ENCODE assay signal across 50 mouse cellular contexts in genomic region chr9:40827366-40827765, GRCm38 (mm10). TPM values are rescaled to one million over a fixed set of nuclear protein-coding genes. Genes with fewer than 3 reads are reported as not detected.
"Had no signal": no experiment of that assay in that cellular context is flagged by ENCODE, and none has a peak within 500 bp of the region (broad histone marks: within the 10 kb centered on the region; RNA-seq: fewer than 3 reads in every experiment).

No protein-coding gene starts in this region.

- H3K4me1 ChIP-seq: heart, embryonic 12.5 days; heart, embryonic 13.5 days; heart, embryonic 15.5 days; hindbrain, embryonic 12.5 days; intestine, embryonic 15.5 days had no signal

- H3K4me3 ChIP-seq: heart, embryonic 10.5 days; heart, embryonic 12.5 days; heart, embryonic 13.5 days; heart, embryonic 15.5 days; hindbrain, embryonic 10.5 days; hindbrain, embryonic 12.5 days; hindbrain, embryonic 13.5 days; hindbrain, embryonic 15.5 days; intestine, embryonic 15.5 days; kidney, embryonic 15.5 days had no signal

- H3K9me3 ChIP-seq: heart, embryonic 10.5 days; heart, embryonic 12.5 days; heart, embryonic 13.5 days; heart, embryonic 15.5 days; hindbrain, embryonic 10.5 days; hindbrain, embryonic 12.5 days; hindbrain, embryonic 13.5 days; hindbrain, embryonic 15.5 days; intestine, embryonic 15.5 days; kidney, embryonic 15.5 days had no signal

- H3K9ac ChIP-seq: heart, embryonic 12.5 days; heart, embryonic 13.5 days; heart, embryonic 15.5 days; hindbrain, embryonic 12.5 days; hindbrain, embryonic 13.5 days; hindbrain, embryonic 14.5 days; hindbrain, embryonic 15.5 days; intestine, embryonic 15.5 days; kidney, embryonic 15.5 days had no signal

- H3K27ac ChIP-seq: heart, embryonic 10.5 days; heart, embryonic 13.5 days; heart, embryonic 15.5 days; hindbrain, embryonic 10.5 days; hindbrain, embryonic 12.5 days; hindbrain, embryonic 13.5 days; hindbrain, embryonic 14.5 days; hindbrain, embryonic 15.5 days; hindbrain, postnatal 0 days; intestine, embryonic 15.5 days; kidney, embryonic 15.5 days; kidney, postnatal 0 days had no signal

- ATAC-seq: hindbrain, embryonic 16.5 days; hindbrain, postnatal 0 days; inflammation-experienced regulatory T-cells, adult 6 months; intestine, embryonic 15.5 days; intestine, embryonic 16.5 days; intestine, postnatal 0 days had no signal

- H3K27me3 ChIP-seq: heart, embryonic 12.5 days; heart, embryonic 13.5 days; heart, embryonic 15.5 days; hindbrain, embryonic 12.5 days; hindbrain, embryonic 13.5 days; hindbrain, embryonic 15.5 days; intestine, embryonic 15.5 days; kidney, embryonic 15.5 days had no signal

- DNase-seq: heart, postnatal 10 days; heart, postnatal 14 days; heart, postnatal 36 days; heart, postnatal 4 days; kidney, adult 11 months; kidney, adult 18-20 months; kidney, adult 2 months; kidney, adult 8-10 months; kidney, adult 9 months; kidney, postnatal 10 days; kidney, postnatal 14 days; kidney, postnatal 25 days; kidney, postnatal 36 days; kidney, postnatal 4 days; layer of hippocampus, adult 9-11 months had no signal

- H3K36me3 ChIP-seq: heart, embryonic 10.5 days; heart, embryonic 12.5 days; heart, embryonic 13.5 days; heart, embryonic 15.5 days; hindbrain, embryonic 10.5 days; hindbrain, embryonic 12.5 days; hindbrain, embryonic 13.5 days; hindbrain, embryonic 15.5 days; intestine, embryonic 15.5 days; kidney, embryonic 15.5 days had no signal

- H3K4me2 ChIP-seq: heart, embryonic 11.5 days; heart, embryonic 12.5 days; heart, embryonic 13.5 days; heart, embryonic 15.5 days; hindbrain, embryonic 12.5 days; hindbrain, embryonic 13.5 days; hindbrain, embryonic 14.5 days; hindbrain, embryonic 15.5 days; intestine, embryonic 15.5 days; kidney, embryonic 15.5 days had no signal

RNA-seq across cellular contexts. Expression of gene Bsx, which starts 46.6 kb away (rescaled TPM):
- total RNA-seq: heart, adult 8-10 months; heart, postnatal 10 days; heart, postnatal 14 days; heart, postnatal 25 days; heart, postnatal 36 days; heart, postnatal 4 days; hematopoietic stem cell, adult 5-6 weeks; hindbrain, postnatal 0 days; layer of hippocampus, adult 18-20 months; layer of hippocampus, adult 8-10 months; layer of hippocampus, postnatal 10 days; layer of hippocampus, postnatal 14 days; layer of hippocampus, postnatal 36 days; left cerebral cortex, adult 18-20 months had no signal
- polyA plus RNA-seq: heart, embryonic 10.5 days; heart, embryonic 11.5 days; heart, embryonic 12.5 days; heart, embryonic 13.5 days; heart, embryonic 14.5 days; heart, embryonic 15.5 days; heart, embryonic 16.5 days; heart, postnatal 0 days; hindbrain, embryonic 10.5 days; hindbrain, embryonic 11.5 days; hindbrain, embryonic 12.5 days; hindbrain, embryonic 13.5 days; hindbrain, embryonic 14.5 days; hindbrain, embryonic 15.5 days; hindbrain, embryonic 16.5 days; hindbrain, postnatal 0 days; inflammation-experienced regulatory T-cells, adult 6 months; intestine, embryonic 14.5 days; intestine, embryonic 15.5 days; intestine, embryonic 16.5 days; intestine, postnatal 0 days; kidney, adult 2 months; kidney, embryonic 14.5 days; kidney, embryonic 15.5 days; kidney, embryonic 16.5 days; kidney, postnatal 0 days; large intestine, adult 2 months had no signal
